Mouse (Mus musculus): ENCODE results near the gene Zic5.

Gene Zic5

DNA sequence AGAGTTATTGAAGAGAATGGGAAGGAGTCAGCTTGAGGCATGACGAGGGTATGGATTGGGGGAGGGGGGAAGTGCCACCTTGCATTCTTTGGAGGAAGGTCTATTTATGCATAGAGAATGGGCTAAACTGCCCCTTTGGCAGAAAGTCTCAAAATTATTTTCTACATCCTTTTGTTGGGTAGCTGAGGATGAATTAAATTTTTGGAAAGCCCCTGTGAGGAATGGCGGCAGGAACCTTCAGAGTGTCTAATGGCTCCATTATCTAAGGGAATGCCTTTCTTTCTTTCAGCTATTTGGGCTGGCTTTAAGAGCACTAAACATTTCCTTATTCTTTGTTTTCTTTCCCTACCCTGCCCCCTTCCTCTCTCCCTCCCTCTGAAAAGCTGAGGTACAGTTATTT, 14.9 kb upstream of the Zic5 start:
- DNase-seq (ENCODE audit: extremely low read depth, low read depth, low spot score), result no peak

DNA sequence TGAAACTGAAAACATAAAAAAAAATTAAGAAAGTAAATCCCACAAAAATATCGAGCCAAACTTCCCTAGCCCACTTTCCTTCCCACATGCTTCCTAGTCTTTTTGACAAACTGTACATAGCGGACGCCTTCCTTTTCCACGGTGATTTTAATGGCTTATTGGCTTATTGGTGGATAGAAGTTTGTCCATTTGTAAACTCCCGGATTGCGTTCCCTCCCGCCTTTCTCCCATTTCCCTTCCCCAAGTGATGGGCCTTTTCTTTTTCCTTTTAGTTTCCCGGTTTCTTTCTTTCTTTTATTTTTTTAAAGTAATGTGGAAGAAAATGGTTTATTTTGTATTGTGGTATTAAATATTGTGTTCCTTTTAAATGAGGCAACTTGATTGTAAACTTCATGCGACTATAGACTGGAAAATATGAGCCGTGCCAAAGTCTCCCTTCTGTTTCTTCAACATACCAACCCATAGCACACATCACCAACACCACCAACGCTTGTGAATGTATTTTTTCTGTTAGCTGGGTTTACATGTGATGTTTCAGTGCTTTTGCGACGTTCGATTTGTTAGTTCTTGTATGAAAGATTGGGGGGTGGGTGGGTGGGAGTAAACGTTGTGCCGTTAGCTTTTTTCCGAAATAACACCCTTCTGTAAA, 14.1 kb upstream of the Zic5 start:
- DNase-seq (ENCODE audit: extremely low read depth, low read depth, low spot score), result no peak

DNA sequence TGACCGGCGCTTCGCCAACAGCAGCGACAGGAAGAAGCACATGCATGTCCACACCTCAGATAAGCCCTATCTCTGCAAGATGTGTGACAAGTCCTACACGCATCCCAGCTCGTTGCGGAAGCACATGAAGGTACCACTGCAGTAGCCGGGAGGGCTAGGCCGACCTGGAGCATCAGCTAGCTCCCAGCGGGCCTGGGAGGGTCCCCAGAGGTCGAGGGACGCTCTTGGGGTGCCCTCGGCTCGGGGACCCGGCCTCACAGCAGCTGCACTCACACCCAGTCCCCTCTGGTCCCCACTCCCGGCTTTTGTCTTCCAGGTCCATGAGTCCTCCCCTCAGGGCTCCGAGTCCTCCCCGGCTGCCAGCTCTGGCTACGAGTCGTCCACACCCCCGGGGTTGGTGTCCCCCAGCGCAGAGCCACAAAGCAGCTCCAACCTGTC, 13.1 kb upstream of the Zic5 start:
- no peak for DNase-seq (ENCODE audit: extremely low read depth, low read depth, low spot score)

DNA sequence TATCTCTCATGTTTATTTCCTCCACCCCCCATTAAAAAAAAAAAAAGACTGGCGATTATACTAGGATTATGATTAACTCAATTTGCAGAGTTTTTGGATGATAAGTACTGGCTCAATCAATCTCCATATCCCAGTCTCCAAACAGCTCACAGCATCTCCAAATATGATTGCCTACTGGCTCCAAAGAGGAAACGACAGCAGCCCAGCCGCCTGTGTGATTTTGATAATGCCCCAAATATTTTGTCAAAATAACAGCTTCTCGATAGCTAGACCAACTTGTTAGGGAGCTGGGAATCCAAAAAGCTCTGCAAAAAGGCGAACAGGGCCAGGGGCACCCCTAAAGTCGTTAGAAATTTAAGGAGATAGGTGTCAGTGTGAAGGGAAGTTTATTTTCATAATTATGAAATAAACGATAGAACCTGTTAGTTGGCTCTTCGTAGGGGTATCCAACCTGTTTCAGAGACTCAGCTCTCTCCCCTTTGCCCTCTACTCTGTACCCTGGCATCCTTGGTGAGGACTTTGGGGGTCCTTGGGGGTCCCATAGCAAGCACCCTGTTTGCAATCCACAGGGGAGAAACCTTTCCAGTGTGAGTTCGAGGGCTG, 12.6 kb upstream of the Zic5 start:
- no peak for DNase-seq (ENCODE audit: extremely low read depth, low read depth, low spot score)

DNA sequence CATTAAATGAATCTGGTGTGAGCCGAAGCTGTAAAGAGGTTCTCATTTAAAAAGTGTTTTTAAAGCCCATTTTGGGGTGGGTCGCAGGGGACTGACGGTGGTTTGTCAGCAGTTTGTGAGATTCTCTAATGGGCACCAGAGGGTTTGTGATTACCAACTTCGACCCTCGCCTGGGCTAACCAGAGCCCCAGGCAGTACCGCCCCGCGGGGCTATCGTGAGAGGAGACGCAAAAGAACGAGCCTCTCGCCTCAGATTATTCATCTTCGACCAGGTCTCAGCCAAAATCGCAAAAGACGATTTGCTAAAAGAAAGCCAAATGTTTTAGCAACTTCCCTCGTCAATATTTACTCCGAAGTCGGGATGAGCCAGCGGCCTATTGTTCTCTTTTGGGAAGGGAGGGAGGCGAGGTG, 11.8 kb upstream of the Zic5 start:
- DNase-seq (ENCODE audit: extremely low read depth, low read depth, low spot score), result no peak

DNA sequence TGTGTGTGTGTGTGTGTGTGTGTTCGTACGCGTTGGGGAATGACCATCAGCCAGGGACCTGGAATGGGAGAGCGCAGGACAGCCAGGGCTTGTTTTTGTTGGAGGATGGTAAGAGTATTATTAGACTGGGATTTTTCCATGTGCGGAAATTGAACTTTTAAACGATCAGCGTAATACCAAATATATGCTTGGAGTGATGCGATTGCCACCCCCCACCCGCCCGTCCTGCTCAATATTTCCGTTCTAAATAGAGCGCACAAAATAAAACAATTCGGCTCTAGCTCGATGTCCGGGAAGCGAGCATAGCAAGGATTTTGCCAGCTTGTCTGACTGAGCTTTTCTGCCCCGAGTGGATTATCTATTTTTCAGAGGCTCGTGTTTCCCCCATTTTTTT, 11.3 kb upstream of the Zic5 start:
- no peak for DNase-seq (ENCODE audit: extremely low read depth, low read depth, low spot score)

DNA sequence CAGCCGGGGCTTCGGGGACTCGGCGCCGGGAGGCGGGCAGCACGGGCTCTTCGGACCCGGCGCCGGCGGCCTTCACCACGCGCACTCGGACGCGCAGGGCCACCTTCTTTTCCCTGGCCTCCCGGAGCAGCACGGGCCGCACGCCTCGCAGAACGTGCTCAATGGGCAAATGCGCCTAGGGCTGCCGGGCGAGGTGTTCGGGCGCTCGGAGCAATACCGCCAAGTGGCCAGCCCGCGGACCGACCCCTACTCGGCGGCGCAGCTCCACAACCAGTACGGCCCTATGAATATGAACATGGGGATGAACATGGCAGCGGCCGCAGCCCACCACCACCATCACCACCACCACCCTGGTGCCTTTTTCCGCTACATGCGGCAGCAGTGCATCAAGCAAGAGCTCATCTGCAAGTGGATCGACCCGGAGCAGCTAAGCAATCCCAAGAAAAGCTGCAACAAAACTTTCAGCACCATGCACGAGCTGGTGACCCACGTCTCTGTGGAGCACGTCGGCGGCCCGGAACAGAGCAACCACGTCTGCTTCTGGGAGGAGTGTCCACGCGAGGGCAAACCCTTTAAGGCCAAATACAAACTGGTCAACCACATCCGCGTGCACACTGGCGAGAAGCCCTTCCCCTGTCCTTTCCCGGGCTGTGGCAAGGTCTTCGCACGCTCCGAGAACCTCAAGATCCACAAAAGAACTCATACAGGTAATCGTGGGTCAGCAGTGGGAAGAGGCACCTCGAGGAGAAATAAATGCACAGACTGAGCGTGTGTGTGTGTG, 10.8 kb upstream of the Zic5 start:
- DNase-seq (ENCODE audit: extremely low read depth, low read depth, low spot score), result no peak

DNA sequence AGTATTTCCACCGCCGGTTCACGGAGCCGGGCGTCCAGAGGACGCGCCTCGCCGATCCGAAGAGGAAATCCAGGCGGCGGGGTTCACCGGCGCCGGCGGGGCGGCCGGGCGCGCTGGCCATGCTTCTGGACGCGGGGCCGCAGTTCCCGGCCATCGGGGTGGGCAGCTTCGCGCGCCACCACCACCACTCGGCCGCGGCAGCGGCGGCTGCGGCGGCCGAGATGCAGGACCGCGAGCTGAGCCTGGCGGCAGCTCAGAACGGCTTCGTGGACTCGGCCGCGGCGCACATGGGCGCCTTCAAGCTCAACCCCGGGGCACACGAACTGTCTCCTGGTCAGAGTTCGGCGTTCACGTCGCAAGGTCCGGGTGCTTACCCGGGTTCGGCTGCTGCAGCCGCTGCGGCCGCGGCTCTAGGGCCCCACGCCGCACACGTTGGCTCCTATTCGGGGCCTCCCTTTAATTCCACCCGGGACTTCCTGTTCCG, 10.1 kb upstream of the Zic5 start:
- DNase-seq (ENCODE audit: extremely low read depth, low read depth, low spot score), result no peak

DNA sequence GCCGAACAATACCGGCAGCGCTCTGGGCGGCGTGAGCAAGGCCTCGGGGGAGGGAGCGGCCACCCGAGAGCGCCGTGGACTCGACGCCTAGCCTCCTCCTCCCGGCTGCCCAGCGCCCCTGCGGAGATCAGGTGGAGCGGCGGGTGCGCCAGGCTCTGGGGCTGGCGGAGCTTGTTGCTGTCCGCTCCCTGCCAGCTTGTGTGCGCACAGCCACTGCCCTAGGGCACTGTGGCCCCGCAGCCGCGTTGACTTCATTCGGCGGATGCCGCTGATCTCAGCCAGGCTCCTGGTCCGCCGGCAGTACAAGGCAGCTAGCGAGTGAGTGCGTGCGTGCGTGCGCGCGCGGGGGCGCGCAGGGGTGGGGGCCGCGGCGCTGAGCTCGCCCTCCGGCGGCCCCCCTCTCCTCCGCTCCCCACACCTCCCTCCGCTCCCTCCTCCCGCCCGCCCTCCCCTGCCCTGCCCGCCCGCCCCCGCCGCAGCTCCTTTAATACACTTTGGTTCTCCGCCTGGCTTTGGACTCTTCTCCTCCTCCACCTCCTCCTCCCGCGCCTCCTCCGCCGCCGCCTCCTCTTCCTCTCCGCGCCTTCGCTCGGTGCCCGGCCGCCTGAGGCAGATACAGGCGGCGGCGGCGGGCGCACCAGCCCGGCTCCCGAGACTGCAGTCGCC, 9.5 kb upstream of the Zic5 start, which contains the start of gene Zic2:
Gene Zic2 (plus strand): TSS at position 545 of the 666 bp plus-strand sequence.
- DNase-seq (ENCODE audit: extremely low read depth, low read depth, low spot score), result no peak

DNA sequence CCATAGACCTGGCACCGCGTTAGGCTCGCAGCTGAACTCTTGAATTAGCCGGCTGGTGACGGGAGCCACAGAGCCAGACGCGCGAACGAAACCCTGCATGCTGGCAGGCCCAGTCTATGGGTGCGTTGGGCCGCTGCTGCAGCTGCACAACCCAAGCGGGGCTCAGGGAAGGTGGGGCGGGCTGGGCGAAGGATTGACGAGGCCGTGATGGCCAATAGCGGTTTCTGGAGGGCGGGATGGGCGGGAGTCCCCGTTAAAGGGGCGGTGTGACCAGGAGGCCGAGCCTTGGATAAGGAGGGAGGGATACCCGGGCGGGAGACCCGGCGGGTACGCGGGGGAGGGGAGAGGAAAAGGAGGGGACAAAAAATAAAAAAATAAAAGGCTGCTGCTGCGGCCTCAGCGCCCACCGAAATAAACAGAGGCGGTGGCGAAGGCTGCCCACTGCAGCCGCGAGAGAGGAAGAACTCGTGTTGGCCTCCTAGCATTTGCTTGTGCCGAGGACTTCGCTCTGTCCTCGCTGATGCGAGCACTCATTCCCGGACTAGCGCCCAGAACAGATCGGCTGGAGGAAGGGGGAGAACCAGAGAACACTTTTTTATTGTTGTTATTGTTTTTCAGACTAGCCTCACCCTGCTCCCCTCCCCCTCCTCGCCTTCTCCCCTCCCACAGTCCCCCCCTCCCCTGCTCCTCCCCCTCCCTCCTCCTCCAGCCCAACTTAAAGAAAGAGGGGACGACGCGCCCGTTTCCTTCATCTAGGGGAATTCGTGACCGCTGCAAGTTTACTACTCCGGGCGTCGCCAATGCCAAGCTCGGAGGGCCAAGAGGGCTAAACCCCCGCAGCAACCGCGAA, 8.8 kb upstream of the Zic5 start:
- DNase-seq (ENCODE audit: extremely low read depth, low read depth, low spot score), result no peak

DNA sequence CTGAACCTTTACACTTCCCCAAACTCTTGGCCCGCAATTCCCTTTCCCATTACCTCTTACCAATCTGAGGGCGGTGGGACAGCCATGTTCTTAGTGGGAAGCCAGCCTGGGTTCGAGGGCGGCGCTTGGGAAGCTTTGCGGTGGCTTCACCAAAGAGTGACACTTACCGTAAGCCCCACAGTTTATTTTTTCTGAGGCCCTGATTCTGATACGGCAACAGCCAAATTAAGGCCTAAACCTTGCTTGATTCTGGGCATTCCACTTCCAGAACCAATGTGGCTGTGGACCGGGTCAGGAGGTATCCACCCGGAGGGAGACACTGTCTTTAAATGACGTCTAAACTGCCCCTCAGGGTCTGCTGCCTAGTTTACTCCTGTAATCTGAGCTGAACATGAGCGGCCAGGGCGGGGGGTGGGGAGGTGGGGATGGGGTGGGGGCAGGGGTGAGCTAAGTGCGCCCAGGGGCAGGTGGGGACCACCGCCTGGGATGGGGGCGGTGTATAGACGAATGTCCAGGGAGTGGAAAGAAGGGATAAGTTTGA, 7.8 kb upstream of the Zic5 start:
- DNase-seq (ENCODE audit: extremely low read depth, low read depth, low spot score), result no peak

DNA sequence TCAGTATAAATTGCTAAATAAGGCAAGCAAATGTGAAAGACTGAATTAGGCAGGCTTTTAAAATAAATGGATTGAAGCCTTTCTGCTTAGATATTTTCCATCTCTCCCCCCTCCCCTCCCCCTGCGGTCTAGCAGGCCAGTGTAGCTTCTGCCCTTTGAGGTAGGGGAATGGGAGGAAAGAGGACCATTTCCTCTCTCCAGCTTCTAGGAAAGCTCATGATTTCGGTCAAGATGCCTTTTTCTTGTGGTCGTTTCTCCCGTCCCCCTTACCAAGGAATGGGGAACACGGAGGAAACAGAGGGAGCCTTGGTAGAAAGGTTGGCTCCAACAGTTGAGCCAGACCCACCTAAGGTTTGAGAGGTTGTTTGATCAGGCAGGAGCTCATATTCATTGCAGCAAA, 7.2 kb upstream of the Zic5 start:
- no peak for DNase-seq (ENCODE audit: extremely low read depth, low read depth, low spot score)

DNA sequence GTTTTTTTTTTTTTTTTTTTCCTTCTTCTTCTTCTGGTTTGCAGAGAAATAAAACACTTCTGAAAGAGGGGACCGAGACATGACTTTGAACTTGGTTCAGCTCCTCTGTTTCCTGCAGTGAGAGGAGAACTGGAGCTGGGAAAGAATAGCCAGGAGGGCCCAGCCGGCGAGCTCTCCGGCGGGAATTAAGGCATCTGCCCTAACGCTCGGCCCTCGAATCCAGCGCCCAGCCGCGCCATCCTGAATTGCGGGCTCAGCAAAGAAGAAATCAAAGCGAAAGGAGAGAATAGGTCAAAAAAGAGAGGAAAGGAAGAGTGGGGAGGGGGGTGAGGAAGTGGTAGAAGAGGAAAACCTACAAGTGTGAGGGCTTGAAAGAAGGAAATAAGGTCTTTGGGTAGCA, 6.7 kb upstream of the Zic5 start:
- DNase-seq (ENCODE audit: extremely low read depth, low read depth, low spot score), result no peak

DNA sequence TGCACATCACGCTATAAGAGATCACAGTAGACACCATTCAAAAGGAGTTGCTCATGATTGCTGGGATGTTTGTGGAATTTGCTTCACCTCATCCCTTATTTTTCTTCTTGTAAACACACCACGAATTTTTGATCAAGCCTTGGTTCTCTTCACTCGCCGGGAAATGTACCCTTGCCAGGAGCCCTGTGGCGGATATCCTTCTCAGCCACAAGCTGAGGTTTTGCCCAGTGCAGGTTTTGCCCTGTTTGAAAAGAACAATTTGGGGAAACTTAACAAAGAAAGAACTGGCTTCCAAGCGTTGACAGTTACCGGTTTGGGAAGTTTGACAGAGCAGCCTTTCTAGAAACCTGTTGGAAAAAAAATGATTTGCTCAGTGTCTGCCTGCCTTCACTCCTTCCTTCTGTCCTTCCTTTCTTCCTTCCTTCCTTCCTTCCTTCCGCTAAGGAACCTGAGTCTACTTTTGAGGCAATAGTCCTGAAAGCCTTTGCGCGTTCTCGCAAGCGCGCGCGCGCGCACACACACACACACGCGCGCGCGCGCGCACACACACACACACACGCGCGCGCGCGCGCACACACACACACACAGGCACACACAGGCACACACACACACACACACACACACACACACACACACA, 6.1 kb upstream of the Zic5 start:
- DNase-seq (ENCODE audit: extremely low read depth, low read depth, low spot score), result no peak

DNA sequence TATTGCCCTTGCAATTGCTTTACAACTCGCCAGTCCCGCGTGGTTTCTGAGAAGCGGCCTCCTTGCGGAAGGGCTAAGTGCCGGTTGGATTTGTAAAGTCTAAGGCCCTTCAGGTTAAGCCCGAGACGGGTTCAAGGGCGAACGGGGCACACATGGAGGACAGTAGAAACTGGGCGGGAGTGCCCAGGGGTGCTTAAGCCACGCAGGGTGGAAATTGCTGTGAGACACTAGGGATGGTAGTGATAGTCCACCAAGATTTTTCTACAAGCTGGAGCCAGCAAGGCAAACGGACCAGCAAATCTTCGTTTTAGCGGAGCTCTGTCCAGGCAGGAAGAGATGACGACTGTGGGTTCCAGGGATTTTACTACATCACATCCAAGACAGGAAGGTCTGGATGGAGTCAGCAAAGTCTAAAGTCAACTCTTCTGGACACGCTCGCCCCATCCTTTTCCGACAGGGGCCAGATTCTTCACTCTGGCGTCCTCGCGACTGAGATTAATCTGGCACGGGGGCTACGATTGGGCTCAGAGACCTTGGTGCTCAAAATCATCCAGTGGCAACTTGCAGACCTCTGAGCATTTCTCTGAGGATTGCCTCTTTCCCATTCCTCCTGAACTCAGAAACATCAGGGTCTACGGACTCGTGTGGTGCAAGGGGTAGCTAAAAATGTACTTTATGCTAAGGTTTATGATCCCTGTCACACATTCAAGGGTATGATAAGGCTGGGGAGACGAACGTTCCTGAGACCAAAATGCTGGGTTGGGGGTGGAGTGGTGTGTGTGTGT, 3.7 kb upstream of the Zic5 start:
- DNase-seq (ENCODE audit: extremely low read depth, low read depth, low spot score), result no peak

DNA sequence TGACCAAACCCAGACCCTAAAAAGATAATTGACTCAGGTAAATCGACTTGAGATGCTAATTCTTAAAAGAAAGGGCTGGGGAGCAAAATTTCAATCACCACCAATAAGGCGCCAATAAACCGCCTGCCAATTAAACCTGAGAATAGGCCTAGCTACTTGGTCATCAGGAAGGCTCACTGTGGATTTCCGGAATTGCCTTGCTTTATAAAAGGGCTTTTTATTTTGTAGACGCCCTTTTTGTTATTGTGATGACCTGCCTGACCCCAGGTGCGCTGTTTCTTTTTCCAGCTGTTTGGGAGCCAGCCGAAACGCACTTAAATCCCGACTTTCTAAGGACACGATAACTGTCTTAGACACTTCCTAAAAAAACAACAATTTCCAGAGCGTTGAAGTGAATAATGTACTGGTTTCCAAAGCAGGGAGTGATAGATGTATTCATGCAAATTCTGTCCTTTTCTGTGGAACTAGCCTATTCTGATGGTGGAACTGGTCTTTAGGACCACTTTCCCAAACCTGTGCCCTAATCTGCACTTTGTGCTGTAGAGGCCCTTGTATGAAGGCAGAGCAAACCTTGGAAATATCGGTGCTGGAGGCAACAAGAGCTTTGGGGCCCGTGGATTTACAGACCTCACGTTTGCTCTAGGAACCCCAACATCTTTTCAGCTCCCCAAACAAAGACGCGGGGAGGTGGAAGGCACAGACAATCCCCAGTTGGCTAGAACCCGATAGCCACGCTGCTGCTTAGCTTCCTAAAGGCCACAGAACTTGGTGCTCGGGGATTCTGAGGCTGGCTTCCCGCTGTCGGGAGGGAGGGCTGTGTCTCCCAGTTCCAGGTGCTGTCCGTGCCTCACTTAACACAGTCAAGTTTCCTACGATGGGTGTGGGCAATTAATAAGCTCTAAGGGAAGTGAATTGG, 2.7 kb upstream of the Zic5 start:
- DNase-seq (ENCODE audit: extremely low read depth, low read depth, low spot score), result no peak

DNA sequence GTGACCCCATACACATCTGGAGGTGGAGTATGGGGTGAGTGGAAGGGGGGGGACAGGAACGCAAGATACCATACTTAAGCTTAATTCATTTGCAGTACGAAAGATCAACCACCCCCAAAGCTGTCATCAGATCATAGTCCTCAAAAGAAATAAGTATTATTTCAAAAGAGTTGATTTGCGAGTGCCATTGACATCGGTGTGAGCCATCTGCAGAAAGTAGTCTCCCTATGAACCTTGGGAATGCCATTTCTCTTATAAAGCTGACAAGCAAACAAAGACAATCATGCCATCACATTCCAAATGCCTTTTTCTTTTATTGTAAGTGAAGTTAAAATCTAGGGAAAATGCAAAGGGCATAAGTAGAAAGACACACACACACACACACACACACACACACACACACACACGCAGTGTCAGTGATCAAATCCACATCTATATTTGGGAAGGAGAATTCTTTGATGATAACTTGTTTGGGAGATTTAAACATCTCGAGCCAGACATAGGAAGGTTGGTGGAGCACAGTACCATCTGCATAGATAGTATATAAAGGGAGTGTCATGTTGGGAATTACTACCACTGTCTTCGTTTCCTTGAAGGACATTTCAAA, 1.4 kb upstream of the Zic5 start:
- DNase-seq (ENCODE audit: extremely low read depth, low read depth, low spot score), result no peak

All from fat pad, adult 2 months (tissue).